Mouse (Mus musculus): ENCODE results near the gene Gp2.
A peak's percentile ranks its signal among the peaks of the same experiment; 100 is the strongest.

Gp2 gene

DNA sequence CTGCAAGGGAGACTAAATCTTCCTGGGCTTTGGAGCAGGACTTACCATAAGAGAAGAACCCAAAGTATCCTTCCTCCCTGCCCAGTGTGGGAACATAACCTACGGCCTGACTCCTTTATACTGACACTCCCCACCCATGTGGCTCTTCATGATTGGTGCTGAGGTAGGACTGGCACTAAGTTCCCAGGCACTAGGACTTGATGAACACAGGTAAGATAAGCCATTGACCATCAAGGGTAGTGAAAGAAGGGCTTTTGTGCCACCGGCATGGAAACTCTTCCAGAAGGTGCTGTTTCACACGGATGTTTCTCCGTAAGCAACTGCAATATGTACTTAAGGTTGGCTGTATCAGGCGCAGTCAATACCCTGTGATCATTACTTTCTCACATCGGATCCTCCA is at the start of gene Gp2:
Gene Gp2, minus strand, starts transcription at position 101 of the 400 bp plus-strand sequence.
- DNase-seq (ENCODE audit: low read depth, low spot score), result no peak

DNA sequence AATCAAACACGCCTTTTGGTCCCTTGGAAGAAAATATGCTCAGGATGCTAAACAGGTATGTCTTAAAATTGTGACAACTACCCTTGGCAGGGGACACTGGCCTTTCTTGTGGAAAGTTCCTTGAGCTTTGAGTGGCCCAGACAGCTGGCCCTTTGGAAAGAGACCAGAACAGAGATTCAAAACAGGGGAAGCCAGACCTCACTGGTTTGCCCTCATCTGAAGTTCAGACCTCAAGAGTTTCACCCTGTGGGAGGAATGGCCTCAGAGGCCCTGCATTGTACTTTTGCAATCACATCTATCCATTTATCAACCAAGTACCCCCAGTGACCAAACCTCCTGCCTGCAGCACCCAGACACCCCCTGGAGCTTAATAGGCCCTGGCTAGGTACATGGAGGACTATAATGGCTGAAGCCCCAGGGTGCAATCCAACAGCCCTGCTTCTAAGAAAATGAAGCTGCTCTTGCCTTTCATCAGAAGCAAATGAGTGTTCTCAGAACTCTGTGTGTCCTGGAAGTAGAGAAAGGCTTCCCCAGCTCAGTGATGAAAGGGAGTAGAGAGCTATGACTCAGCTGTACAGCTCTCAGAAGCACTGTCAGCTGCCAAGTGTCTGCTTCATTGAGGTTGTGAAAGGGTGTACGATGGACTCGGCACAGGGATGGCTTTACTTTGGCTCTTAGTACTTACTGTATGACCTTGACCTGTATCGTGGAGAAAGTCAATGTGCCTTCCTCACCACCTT is 31.1 kb upstream of the Gp2 start:
- DNase-seq (ENCODE audit: low read depth, low spot score), result no peak

DNA sequence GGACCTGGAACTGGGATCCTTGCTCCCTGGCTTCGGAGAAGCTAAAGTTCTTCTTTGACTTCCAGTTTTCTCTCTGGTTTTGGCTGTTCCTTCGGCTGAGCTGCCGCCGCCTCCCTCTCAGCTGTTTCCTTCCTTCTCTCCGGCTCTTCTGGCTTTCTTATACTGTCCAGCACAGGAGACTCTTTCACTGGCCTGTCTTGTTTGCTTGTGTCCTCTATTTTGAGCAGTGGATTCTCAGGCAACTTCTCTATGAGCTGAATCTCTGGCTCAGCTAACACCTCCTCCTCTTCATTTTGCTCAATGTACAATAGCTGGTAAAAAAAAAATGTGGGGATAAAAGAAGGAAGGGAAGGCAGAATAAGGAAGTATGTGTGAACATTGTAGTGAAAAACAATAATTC is 27.6 kb upstream of the Gp2 start:
- DNase-seq (ENCODE audit: low read depth, low spot score), result no peak

DNA sequence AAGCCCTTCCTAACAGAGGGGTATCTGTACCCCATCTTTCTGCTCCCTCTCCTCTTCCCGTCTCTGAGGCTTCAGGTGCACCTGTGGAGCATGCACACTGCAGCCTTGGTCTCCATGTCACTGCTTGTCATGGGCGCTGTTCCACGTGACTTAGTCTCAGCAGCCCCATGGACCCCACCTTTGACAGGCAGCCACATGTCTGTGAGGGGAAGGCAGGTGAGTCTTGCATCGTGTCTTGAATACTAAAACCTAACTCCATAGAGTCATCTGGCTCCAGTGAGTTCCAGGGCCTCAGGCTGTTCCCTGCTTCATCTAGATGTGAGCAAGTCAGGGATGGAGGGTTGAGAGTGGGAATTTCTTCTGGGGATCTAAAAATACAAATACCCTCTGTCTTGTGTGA is 25.1 kb upstream of the Gp2 start:
- DNase-seq (ENCODE audit: low read depth, low spot score), result no peak

DNA sequence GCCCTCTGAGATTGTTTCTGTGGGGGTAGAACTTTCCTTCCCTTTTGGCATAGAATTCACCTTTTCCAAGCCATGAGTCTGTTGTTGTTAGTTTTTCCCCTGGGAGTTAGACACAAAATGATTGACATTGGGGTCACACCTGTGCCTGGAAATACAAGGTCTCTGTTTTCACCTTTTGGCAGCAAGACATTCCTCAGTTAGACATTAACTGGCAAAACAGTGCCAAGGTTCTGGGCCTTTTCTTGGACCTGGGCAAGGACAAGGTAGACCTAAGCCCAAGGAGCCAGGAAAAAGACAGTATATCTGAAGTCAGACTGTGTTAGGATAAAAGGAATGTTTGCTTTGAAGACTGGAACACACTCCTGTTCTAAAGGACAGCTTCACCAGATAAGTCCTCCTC is 20.2 kb upstream of the Gp2 start, which contains the start of gene Umod:
Gene Umod, minus strand, starts transcription at position 27 of the 400 bp plus-strand sequence.
- no peak for DNase-seq (ENCODE audit: low read depth, low spot score)

DNA sequence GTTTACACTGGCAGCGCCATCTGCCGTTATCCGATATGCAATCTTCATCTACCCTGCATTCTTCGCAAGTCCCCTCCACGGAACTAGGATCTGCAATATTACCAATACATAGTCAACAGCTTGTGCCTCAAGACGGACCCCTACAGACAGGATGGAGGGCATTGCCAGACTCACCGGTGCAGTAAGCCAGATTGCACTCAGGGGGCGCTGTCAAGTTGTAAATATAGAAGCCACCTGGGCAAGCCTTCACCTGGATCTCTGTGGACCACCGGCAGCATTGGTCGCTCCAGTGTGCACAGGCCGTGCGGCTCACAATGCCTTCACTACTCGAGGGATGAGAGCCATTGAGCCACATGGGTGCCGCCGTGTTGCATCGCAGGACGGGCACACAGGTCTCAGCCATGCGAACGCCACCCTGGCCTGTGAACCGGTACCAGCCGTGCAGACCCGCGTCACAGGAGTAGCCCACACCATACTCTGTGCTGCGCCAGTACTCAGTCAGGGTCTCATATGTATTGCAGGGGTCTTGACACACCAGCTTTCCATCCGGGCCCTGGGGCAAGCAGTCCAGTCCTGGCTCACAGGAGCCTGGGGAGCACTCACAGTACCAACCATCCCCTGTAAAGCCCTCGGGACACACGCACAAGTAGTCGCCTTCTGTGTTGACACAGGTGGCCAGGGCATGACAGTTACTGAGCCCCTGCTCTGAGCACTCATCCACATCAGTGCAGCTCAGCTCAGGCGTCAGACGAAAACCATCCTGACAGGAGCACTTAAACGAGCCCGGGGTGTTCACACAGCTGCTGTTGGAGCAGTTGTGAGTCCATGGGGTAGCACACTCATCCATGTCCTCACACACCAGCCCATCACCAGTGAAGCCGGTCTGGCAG is 17.7 kb upstream of the Gp2 start:
- DNase-seq (ENCODE audit: low read depth, low spot score), result no peak

DNA sequence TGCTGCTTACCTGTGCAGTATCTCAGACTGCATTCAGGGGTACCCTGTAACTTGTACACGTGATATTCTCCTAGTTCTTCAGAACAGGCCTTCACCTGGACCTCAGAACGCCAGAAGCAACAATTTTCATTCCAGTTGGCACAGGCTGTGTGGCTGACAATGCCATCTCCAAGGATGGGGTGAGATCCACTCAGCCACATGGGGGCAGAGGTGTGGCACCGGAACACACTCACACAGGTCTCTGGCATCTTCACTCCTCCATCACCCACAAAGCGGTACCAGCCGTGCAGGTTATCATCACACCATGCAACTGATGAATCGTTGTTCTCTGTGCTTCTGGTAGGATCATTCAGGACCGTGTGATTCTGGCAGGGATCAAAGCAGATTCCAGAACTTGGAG is 4.9 kb downstream of the Gp2 start:
- DNase-seq (ENCODE audit: low read depth, low spot score), result no peak

DNA sequence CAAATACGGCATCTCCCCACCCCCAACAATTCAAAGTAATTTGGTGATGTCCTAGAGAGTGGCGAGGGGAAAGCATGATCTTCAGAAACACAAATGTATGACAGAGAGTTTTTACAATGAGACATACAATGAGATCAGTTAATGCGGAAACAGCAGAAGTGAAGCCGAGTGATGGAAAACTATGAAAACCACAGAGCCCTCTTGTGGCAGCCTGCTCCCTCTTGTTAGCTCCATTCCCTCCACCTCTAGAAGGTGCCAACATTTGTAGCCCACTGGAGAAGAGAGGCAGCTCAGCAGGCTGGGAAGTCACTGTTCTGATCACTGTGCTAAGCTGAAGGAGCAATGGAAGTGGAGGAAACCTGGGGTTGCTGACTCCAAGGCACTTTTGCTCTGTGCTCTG is 15.2 kb downstream of the Gp2 start:
- DNase-seq (ENCODE audit: low read depth, low spot score), result no peak

DNA sequence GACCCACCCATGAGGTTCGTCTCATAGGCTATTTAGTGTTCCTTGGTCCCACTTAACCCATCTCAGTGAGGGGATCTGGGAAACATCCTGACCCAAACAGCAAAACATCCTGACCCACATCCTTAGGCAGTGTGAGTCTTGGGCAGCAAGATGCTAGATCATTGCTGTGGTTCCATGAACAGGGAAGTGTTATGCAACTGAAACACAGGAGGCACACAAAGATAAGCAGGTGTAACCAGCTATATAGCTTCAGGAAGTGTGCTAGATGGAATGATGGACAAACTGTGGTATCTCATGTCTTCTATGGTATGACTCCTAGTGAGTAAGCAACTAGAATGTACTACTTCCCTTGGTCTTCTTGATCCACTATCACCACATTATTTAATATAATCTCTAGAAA is 17.1 kb downstream of the Gp2 start:
- DNase-seq (ENCODE audit: low read depth, low spot score), result no peak

DNA sequence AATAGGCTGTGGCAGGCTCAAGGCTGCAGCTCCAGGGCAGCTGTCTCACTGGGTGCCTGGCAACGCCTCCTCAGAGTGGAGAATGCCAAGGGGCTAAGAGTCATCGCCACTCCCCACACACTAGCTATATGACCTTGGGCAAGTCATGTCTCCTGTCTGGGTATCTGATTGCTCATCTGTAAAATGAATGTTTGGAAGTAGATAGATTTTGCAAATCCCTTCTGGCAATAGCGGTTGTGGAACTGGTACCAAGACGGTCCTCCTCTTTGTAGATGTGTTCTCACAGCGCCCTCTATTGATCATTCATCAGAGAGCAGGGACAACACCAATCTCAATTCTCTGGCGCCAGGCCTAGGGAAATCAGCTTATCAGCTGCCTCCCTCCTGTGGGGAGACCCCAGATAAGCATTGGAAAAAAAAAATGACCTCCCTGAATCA is 31.9 kb downstream of the Gp2 start:
- DNase-seq (ENCODE audit: low read depth, low spot score), result peak; percentile 4

DNA sequence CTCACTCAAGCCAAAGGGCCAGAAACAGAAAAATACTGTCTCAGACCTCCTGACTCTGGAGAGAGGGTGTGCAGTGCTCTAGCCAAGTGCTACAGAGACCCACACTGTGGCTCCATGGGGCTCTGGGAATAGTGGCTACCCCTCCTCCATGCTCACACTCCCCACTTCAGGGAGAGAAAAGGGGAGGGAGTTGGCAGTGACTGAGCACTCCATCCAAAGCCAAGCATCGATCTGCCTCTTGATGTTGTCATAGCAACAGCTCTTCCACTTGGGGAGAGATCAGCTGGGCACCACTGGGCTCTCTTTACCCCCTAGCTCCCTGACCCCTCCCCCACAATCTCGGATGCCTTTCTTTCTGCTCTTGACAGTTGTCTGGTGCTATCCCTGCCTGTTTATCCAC is 38.4 kb downstream of the Gp2 start:
- DNase-seq (ENCODE audit: low read depth, low spot score), result no peak

DNA sequence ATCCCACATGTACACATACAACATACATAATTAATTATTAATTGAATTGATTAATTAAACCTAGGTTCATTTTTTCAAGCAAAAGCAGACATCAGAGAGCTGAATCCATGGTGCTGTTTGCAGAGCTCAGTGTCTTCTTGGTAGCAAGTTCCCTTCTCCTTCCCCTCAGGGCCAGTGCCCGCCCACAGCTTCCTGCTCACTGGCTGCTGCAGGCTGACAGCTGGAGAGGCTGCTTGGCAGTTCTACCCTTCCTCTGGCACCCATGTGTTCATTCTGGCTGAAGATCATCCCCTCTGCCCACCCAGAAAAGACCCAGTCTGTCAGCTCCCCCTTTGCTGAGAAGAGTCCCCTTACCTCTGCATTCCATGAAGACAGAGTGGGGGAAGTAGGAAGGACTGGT is 40.6 kb downstream of the Gp2 start:
- no peak for DNase-seq (ENCODE audit: low read depth, low spot score)

DNA sequence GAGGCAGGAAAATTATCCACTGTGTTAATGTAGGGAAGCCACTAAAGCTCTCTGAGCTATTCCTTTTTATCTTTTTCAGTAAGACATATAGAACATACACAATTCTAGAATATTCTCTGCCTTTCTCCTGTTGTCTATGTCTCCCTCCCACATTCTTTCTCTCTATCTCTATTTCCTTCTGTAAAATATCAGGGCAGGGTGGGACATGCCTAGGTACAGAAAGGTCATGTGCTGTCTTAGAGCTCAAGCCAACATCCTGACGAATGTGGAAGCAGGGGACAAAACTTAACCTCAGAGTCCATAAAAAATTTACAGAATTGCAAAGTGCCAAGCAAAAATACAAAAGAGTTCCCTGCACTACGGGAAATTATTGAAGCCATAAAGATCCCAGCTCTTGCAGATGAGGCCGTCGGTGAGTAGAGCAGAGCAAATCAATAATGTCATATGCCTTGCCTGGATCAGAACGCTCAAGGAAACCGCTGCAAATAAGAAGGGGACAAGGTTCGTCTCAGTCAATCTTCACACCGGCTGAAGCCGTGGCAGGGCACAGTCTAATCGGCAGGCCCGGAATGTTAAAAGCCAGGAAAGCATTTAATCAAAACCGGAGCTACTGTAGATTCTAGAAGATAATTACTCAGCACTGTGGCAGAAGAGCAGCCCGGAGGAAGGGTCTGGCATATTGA is 64.9 kb downstream of the Gp2 start:
- no peak for DNase-seq (ENCODE audit: low read depth, low spot score)
